Mouse (Mus musculus): ENCODE measurements around the gene Gm6880.
"Not testable (repeated sequence)": the region's sequence is repeated elsewhere in the genome, so short reads cannot be mapped to it uniquely, and the experiment has no call there.

Gm6880 gene

GRCm38 (mm10) chrX:74481349-74481885 lies at the start of gene Gm6880:
Gene Gm6880 (minus strand): TSS chrX:74481399.
- not testable (repeated sequence) for DNase-seq

DNA sequence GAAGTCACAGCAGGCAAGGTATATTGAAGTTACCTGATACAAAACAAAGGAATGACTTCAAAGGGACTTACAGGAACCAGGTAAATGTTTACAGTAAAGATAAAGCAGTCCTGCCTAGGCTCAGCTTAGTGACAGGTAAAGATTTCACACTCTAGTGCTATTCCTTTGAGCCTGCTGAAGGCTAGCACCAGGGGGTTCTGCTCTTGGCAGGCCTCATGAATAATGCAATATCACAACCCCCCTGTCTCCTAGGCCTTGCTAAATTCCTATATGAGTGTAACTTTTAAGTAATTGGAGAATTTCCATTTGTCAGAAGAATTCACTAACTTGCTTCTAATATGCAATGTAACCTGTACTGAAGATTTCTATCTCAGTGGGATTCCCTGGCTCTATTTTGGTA lies 36.3 kb upstream of the Gm6880 start:
- DNase-seq: not testable (repeated sequence)

DNA sequence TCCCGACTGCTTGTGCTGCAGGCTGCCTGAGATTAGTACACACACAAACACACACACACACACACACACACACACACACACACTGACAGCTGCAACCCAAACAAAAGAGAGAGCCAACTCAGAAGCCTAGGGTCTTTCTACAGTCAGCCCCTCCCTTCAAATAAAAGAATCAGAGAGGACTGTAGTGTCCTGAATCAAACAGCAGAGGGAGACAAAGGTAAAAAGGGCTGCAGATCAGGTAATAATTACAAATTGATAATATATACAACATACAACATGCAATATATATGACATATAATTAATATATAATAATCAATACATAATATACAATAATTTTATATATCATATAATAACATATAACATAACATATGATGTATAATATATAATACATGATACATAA lies 15.9 kb upstream of the Gm6880 start:
- DNase-seq: no peak

DNA sequence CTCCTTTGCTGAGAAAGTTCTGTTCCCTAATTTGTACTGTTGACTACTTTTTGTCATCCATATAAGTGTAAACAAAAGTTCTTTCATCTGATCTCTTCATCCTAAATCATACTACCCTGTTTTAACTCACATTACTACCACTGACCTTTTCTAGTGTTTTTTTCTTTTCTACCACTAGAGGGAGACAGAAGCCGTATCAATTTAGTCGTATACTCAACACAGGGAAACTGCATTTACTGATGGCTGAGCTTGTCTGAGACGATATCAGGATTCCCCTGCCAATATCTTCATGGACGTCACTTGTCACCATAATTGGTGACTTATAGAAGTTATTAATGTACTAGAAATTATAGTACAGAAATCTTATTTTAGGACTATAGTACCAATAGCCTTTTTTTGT lies 28.4 kb downstream of the Gm6880 start:
- no peak for DNase-seq

DNA sequence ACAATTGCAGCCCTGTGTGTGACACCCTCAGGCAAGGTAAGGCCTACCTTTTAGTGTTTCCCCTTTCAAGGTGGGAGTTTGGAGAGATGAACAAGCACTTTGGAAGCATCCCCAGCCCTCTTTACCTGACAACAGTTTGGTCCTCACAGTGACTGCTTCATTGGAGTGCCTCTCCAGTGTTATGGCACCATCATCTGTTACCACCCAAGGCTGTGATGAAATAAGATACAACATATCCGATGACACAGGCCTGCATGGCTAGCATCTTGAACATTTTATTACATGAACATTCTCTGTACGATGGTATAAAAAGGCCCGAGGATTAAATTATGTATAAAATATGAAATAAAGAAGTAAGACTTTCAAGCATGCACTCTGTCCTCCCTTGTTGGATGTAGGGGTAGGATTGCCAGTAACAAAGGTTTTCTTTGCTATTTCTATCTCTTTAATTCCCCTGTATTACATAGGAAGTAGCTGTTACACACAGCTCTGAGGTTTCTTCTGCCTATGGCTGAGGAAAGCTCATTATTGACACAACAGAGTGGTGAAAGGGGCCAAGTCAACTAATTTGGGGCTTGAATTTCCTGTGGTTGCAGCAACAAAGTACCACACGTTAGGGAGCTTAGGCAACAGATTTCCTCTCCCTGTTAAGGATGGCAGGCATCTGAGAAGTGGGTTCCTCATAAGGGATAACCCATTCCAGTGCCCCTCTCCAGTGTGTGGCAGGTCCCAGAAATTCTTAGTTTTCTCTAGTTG lies 29.9 kb downstream of the Gm6880 start:
- no peak for DNase-seq
